Mouse (Mus musculus) heart, adult 2 months (tissue): ENCODE measurements around the gene Mpst.

ENCODE experiments used
- CTCF ChIP-seq: fragments of 200-600 bp; IDR thresholded peaks from 2 replicates; pipeline ENCODE4 v1.8.1; 2022; ENCODE audit warnings: antibody characterized with exemption, mild to moderate bottlenecking, moderate library complexity
- EP300 ChIP-seq: fragments of 200-500 bp; IDR thresholded peaks from 2 replicates; pipeline ENCODE4 v1.6.1; 2011; ENCODE audit warnings: low read depth, low read length, control low read depth; ENCODE audit not compliant: insufficient read depth
- POLR2A ChIP-seq: fragments of 200-500 bp; IDR thresholded peaks from 2 replicates; pipeline ENCODE4 v1.6.1; 2011; ENCODE audit warnings: mild to moderate bottlenecking, low read depth, low read length, control low read depth; ENCODE audit not compliant: insufficient read depth

DNA sequence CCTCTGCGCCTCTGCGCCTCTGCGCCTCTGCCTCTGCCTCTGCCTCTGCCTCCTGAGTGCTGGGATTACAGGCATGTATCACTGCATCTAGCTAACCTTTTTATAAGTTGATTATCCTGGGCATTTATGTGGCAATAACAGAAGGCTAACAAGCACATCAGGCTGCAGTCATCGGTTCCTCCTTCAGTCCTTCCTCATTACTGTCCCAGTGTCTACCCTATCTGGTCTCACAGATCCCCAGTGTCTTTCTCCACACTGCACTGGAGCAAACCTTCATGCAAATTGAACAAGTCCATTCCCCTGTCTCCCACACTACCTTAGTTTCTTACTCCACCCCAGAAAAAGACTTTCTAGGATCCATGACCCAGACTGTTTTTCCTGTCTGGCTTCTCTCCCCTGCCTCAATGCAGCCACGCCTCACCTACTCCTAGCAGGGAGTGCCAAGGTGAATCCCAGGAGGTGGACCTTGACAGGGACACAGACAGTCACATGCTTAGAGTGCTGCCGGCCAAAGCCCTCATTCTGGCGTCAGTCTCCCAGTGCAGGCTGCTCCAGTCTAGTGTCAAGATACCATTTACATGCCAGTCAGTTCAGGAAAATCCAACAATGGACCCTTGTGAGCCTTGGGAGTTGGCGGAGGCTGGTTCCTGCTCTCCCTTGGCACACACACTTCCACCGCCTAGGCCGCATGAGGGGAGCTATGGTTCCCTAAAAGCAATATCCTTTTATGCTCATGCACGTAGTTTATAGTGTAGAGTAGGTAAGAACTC, 22.6 kb upstream of the Mpst start:
- TF ChIP-seq EP300 (0 out of 2 replicates have a peak, but pooled peaks have one; percentile 56), CTCF (no peak), POLR2A (no peak)
